Mouse (Mus musculus): ENCODE data around the gene Gm4131.
"Not testable (repeated sequence)": the region's sequence is repeated elsewhere in the genome, so short reads cannot be mapped to it uniquely, and the experiment has no call there.

The Gm4131 gene

GRCm38 (mm10) chr14:62566821-62567220 is at the start of gene Gm4131:
Gm4131 (minus strand) TSS chr14:62566921.
- DNase-seq (ENCODE audit: low read depth in 1 of 2, low spot score in 2 of 2) = not testable (repeated sequence)

GRCm38 (mm10) chr14:62609904-62610303 is 43.2 kb upstream of the Gm4131 start:
- DNase-seq (ENCODE audit: low read depth in 1 of 2, low spot score in 2 of 2) = no peak

- no peak for DNase-seq (ENCODE audit: low read depth in 1 of 2, low spot score in 2 of 2)
Observed at GRCm38 (mm10) chr14:62607791-62608196, 41.1 kb upstream of the Gm4131 start.

- DNase-seq (ENCODE audit: low read depth in 1 of 2, low spot score in 2 of 2) = no peak
Observed at GRCm38 (mm10) chr14:62602869-62603268, 36.1 kb upstream of the Gm4131 start.

- DNase-seq (ENCODE audit: low read depth in 1 of 2, low spot score in 2 of 2) = no peak
Observed at GRCm38 (mm10) chr14:62602271-62602670, 35.5 kb upstream of the Gm4131 start.

GRCm38 (mm10) chr14:62600109-62600522 is 33.4 kb upstream of the Gm4131 start:
- no peak for DNase-seq (ENCODE audit: low read depth in 1 of 2, low spot score in 2 of 2)

GRCm38 (mm10) chr14:62585338-62585737 is 18.6 kb upstream of the Gm4131 start:
- no peak for DNase-seq (ENCODE audit: low read depth in 1 of 2, low spot score in 2 of 2)

GRCm38 (mm10) chr14:62584637-62585036 is 17.9 kb upstream of the Gm4131 start:
- DNase-seq (ENCODE audit: low read depth in 1 of 2, low spot score in 2 of 2) = no peak

GRCm38 (mm10) chr14:62581768-62582167 is 15.0 kb upstream of the Gm4131 start:
- no peak for DNase-seq (ENCODE audit: low read depth in 1 of 2, low spot score in 2 of 2)

GRCm38 (mm10) chr14:62580945-62581344 is 14.2 kb upstream of the Gm4131 start:
- DNase-seq (ENCODE audit: low read depth in 1 of 2, low spot score in 2 of 2) = no peak

- no peak for DNase-seq (ENCODE audit: low read depth in 1 of 2, low spot score in 2 of 2)
Observed at GRCm38 (mm10) chr14:62575862-62576261, 9.1 kb upstream of the Gm4131 start.

GRCm38 (mm10) chr14:62574906-62575305 is 8.2 kb upstream of the Gm4131 start:
- DNase-seq (ENCODE audit: low read depth in 1 of 2, low spot score in 2 of 2) = no peak

GRCm38 (mm10) chr14:62573454-62573853 is 6.7 kb upstream of the Gm4131 start:
- DNase-seq (ENCODE audit: low read depth in 1 of 2, low spot score in 2 of 2) = no peak

GRCm38 (mm10) chr14:62570299-62570698 is 3.6 kb upstream of the Gm4131 start:
- no peak for DNase-seq (ENCODE audit: low read depth in 1 of 2, low spot score in 2 of 2)

- no peak for DNase-seq (ENCODE audit: low read depth in 1 of 2, low spot score in 2 of 2)
Observed at GRCm38 (mm10) chr14:62569463-62569862, 2.7 kb upstream of the Gm4131 start.

GRCm38 (mm10) chr14:62563679-62564078 is 3.0 kb downstream of the Gm4131 start:
- no peak for DNase-seq (ENCODE audit: low read depth in 1 of 2, low spot score in 2 of 2)

GRCm38 (mm10) chr14:62561875-62562748 is 4.6 kb downstream of the Gm4131 start:
- no peak for DNase-seq (ENCODE audit: low read depth in 1 of 2, low spot score in 2 of 2)

- DNase-seq (ENCODE audit: low read depth in 1 of 2, low spot score in 2 of 2) = no peak
Observed at GRCm38 (mm10) chr14:62557111-62557510, 9.6 kb downstream of the Gm4131 start.

GRCm38 (mm10) chr14:62555840-62556810 is 10.6 kb downstream of the Gm4131 start:
- no peak for DNase-seq (ENCODE audit: low read depth in 1 of 2, low spot score in 2 of 2)

GRCm38 (mm10) chr14:62555309-62555829 is 11.4 kb downstream of the Gm4131 start, which contains the start of gene Fam124a:
Fam124a (plus strand) TSS chr14:62555737.
- DNase-seq (ENCODE audit: low read depth in 1 of 2, low spot score in 2 of 2) = no peak

- DNase-seq (ENCODE audit: low read depth in 1 of 2, low spot score in 2 of 2) = no peak
Observed at GRCm38 (mm10) chr14:62553786-62554185, 12.9 kb downstream of the Gm4131 start.

Measured in monocyte, adult 2 months (primary cell).